Mouse (Mus musculus) midbrain, embryonic 14.5 days (tissue): ENCODE results near the gene Gm15056. TPM values are rescaled to one million over a fixed set of nuclear protein-coding genes. Genes with fewer than 3 reads are reported as not detected.

Experiments
- ATAC-seq: fragments of 200-750 bp; cut with Nextera tagmentation; 2 replicates; pipeline ENCODE4 v1.8.0; 2017; ENCODE audit warnings: moderate number of reproducible peaks, moderate library complexity; ENCODE audit not compliant: low FRiP score, low TSS enrichment
- DNase-seq: peaks from one replicate; pipeline ENCODE4 v3.0.0-alpha.2; 2015
- H3K27ac ChIP-seq: fragments of 300-500 bp; sonication (generic); replicated peaks from 2 replicates; pipeline ENCODE4 v1.5.1; 2014; ENCODE audit warnings: mild to moderate bottlenecking, low read depth, low read length, moderate library complexity
- H3K27me3 ChIP-seq: fragments of 300-500 bp; sonication (generic); 2 replicates; pipeline ENCODE4 v1.6.1; 2014; ENCODE audit warnings: low read length, control low read depth, mixed read lengths; ENCODE audit not compliant: control insufficient read depth, insufficient read depth
- H3K36me3 ChIP-seq: fragments of 300-500 bp; sonication (generic); 2 replicates; pipeline ENCODE4 v1.6.1; 2014; ENCODE audit warnings: low read length, control low read depth; ENCODE audit not compliant: control insufficient read depth, insufficient read depth
- H3K4me1 ChIP-seq: fragments of 300-500 bp; sonication (generic); 2 replicates; pipeline ENCODE4 v1.6.1; 2014; ENCODE audit warnings: mild to moderate bottlenecking, antibody characterized with exemption, low read length, control low read depth; ENCODE audit not compliant: control insufficient read depth, insufficient read depth
- H3K4me2 ChIP-seq: fragments of 300-500 bp; sonication (generic); 2 replicates; pipeline ENCODE4 v1.6.1; 2014; ENCODE audit warnings: mild to moderate bottlenecking, low read length, moderate library complexity
- H3K4me3 ChIP-seq: fragments of 300-500 bp; sonication (generic); replicated peaks from 2 replicates; pipeline ENCODE4 v1.5.1; 2014; ENCODE audit warnings: low read depth, low read length
- H3K9ac ChIP-seq: fragments of 300-500 bp; sonication (generic); replicated peaks from 2 replicates; pipeline ENCODE4 v1.6.1; 2014; ENCODE audit warnings: mild to moderate bottlenecking, low read length, moderate library complexity
- H3K9me3 ChIP-seq: fragments of 300-500 bp; sonication (generic); 2 replicates; pipeline ENCODE4 v1.6.1; 2016; ENCODE audit warnings: low read length, control low read depth, mixed read lengths; ENCODE audit not compliant: control insufficient read depth
- WGBS: fragments of 180-500 bp; shearing (Covaris S2); extraction: QIAGEN DNeasy Blood & Tissue Kit; methylation state at CpG from one replicate; pipeline ENCODE4 v1.1.7; 2014; 5-methylcytosine and 5-hydroxymethylcytosine counted together
- polyA plus RNA-seq: library from polyadenylated mRNA; unstranded; fragments of >200 nt; fragmentation: Nextera tagmentation; extraction: Ambion mirVana; gene quantifications from 2 replicates; pipeline ENCODE4 v1.2.1, GENCODE M21; 2014

Gene Gm15056
- polyA plus RNA-seq = not detected in 2 replicates

DNA sequence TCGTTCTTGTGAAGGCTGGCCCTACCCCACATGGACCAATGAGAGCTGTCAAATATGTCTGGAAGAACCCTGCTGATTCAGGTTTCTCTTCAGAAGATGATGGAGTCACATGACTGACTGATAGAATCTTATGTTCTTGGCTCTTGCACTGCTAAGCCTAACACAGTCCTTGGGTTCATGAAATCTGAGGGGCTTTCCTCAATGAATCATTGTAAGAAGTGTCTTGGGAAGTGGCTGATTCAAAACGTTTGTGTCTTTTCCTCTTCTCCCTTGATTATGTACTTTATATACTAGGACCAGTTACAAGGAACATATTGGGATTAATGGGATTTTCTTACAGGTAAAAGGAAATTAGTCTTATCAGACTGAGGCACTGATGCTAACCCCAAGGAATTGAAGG, at the start of gene Gm15056:
TSS of gene Gm15056 (minus strand) at position 101 of the 400 bp plus-strand sequence.
- no peaks in the 10 kb centered on the region for H3K27me3 ChIP-seq
- ATAC-seq (no peak), DNase-seq (no peak)
- 53% methylated on average over 2 of the region's 2 CpGs for WGBS
- no peak within 1 kb of the TSS for H3K27ac ChIP-seq
- H3K9me3 ChIP-seq = peaks cover 12% of the 10 kb centered on the region
- H3K4me2 ChIP-seq = no peak within 1 kb of the TSS
- H3K4me1 ChIP-seq = no peaks in the 10 kb centered on the region
- H3K36me3 ChIP-seq = no peaks in the 10 kb centered on the region
- no peak within 1 kb of the TSS for H3K9ac ChIP-seq
- no peak within 1 kb of the TSS for H3K4me3 ChIP-seq

DNA sequence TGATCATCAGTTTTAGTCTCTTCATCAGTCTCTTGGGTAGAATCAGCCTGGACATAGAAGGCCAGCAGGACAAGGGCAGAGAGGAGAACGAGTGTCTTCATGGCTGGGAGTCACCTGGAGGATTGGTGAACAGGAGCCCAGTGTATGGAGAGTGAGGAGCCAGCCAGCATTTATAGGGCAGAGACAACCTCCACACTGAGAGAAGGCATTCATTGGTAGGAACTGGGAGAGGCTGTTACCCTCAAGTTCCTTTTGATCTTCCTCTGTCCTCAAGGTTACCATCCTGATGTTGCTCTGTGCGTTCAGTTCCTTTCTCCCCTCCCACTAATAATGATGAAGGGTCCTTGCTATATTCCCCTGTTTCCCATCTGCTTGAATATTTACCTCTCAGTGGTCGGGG, 42.2 kb upstream of the Gm15056 start, which contains the start of gene AY761185:
TSS of gene AY761185 (minus strand) at position 101 of the 400 bp plus-strand sequence.
- Histone ChIP-seq H3K4me3 (no peak within 1 kb of the TSS), H3K4me1 (no peaks in the 10 kb centered on the region), H3K27ac (no peak within 1 kb of the TSS), H3K9me3 (peaks cover 17% of the 10 kb centered on the region), H3K27me3 (no peaks in the 10 kb centered on the region), H3K4me2 (no peak within 1 kb of the TSS), H3K36me3 (no peaks in the 10 kb centered on the region), H3K9ac (no peak within 1 kb of the TSS)
- WGBS = 75% methylated on average over 3 of the region's 3 CpGs
- no peak for ATAC-seq
- no peak for DNase-seq

GRCm38 (mm10) chr8:20921971-20922370, 19.5 kb upstream of the Gm15056 start, which contains the start of gene Gm6040:
Gene Gm6040, minus strand, starts transcription at chr8:20922071.
- Histone ChIP-seq H3K4me3 (no peak within 1 kb of the TSS), H3K27ac (no peak within 1 kb of the TSS), H3K4me1 (no peaks in the 10 kb centered on the region), H3K4me2 (no peak within 1 kb of the TSS), H3K27me3 (no peaks in the 10 kb centered on the region), H3K9ac (no peak within 1 kb of the TSS), H3K36me3 (no peaks in the 10 kb centered on the region), H3K9me3 (peaks cover 23% of the 10 kb centered on the region)
- 74% methylated on average over 3 of the region's 3 CpGs for WGBS
- no peak for DNase-seq
- no peak for ATAC-seq

DNA sequence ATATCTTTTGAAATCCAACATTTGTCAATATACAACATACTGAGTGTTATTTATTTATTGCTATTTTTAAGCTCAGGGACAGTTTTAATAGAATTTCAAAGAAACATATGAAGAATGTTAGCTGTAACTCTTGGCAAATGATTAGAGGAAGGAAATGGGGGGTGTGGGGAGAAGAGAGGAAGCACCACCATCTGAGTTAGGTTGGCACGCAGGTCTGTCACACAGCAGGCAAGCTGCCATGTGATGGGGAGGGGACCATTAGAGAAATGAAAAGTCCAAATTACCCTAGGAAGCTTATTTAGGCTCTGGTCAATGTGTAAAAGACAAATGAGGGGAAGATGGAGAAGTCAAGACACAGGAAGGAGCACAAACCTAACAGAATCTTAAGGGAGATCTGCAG, 9.9 kb upstream of the Gm15056 start:
- Histone ChIP-seq H3K4me3 (no peak overlapping the region), H3K27me3 (no peaks in the 10 kb centered on the region), H3K36me3 (no peaks in the 10 kb centered on the region), H3K9me3 (peaks cover 7% of the 10 kb centered on the region), H3K27ac (no peak overlapping the region), H3K4me2 (no peak overlapping the region), H3K9ac (no peak overlapping the region), H3K4me1 (no peaks in the 10 kb centered on the region)
- DNase-seq (no peak), ATAC-seq (no peak)
- 84% methylated on average over 1 of the region's 1 CpGs for WGBS

DNA sequence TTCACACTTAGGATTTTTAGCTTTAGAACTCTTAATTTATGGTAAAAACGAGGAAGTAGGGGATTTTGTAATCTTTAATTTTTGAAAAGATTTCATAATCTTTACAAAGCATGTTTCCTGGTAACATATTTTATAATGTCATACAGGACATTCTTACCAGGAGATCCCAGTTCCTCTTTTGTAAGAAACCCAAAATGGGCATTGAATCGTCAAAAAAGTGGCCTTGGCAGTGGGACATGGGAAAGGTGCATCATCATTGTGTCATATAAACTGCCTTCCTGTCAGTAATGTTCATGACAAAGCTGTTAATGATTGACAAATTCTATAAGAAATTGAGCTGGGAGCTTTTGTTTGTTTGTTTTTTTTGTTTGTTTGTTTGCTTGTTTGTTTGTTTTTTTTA, 5.8 kb upstream of the Gm15056 start:
- Histone ChIP-seq H3K27me3 (no peaks in the 10 kb centered on the region), H3K9me3 (no peaks in the 10 kb centered on the region; the same call in 1 of the 2 replicates), H3K36me3 (no peaks in the 10 kb centered on the region), H3K9ac (no peak overlapping the region), H3K4me2 (no peak overlapping the region), H3K4me1 (no peaks in the 10 kb centered on the region), H3K4me3 (no peak overlapping the region), H3K27ac (no peak overlapping the region)
- no peak for ATAC-seq
- 67% methylated on average over 2 of the region's 2 CpGs for WGBS
- DNase-seq = no peak

GRCm38 (mm10) chr8:20907119-20907518, 4.7 kb upstream of the Gm15056 start:
- ATAC-seq (no peak), DNase-seq (no peak)
- H3K4me3 ChIP-seq = no peak overlapping the region
- peaks cover 1% of the 10 kb centered on the region; the same call in 1 of the 2 replicates for H3K9me3 ChIP-seq
- no peaks in the 10 kb centered on the region for H3K27me3 ChIP-seq
- no peaks in the 10 kb centered on the region for H3K36me3 ChIP-seq
- no peak overlapping the region for H3K9ac ChIP-seq
- H3K4me2 ChIP-seq = no peak overlapping the region
- H3K27ac ChIP-seq = no peak overlapping the region
- WGBS = 89% methylated on average over 2 of the region's 2 CpGs
- H3K4me1 ChIP-seq = no peaks in the 10 kb centered on the region

GRCm38 (mm10) chr8:20892369-20892768, 10.1 kb downstream of the Gm15056 start, which contains the start of gene Defb33:
Gene Defb33, plus strand, starts transcription at chr8:20892669.
- no peak within 1 kb of the TSS for H3K4me2 ChIP-seq
- no peak within 1 kb of the TSS for H3K9ac ChIP-seq
- H3K27ac ChIP-seq = no peak within 1 kb of the TSS
- H3K27me3 ChIP-seq = no peaks in the 10 kb centered on the region
- H3K36me3 ChIP-seq = no peaks in the 10 kb centered on the region
- peaks cover 51% of the 10 kb centered on the region for H3K9me3 ChIP-seq
- ATAC-seq (no peak), DNase-seq (no peak)
- H3K4me1 ChIP-seq = no peaks in the 10 kb centered on the region
- WGBS = 91% methylated on average over 2 of the region's 2 CpGs
- H3K4me3 ChIP-seq = no peak within 1 kb of the TSS

DNA sequence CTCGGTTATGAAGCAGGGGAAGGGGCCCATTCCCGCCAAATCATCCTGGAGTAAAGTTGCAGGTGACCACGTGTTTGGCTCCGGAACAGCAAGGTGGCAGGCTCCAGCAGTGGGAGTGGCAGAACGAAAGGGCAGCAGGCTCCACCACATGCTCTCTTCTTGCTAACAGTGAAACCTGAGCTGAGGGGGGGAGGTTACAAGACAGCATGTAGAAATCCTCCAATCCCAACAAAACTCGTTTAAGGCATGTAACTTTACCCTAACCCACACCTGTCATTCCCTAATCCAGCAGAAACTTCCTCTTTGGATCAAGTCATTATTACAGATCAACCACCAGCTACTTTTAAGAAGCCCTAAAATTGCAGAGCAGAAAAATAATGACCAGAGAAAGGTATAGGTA, 27.8 kb downstream of the Gm15056 start:
- WGBS = 49% methylated on average over 6 of the region's 6 CpGs
- ATAC-seq (no peak), DNase-seq (no peak)
- Histone ChIP-seq H3K4me3 (no peak overlapping the region), H3K27ac (no peak overlapping the region), H3K36me3 (no peaks in the 10 kb centered on the region), H3K9ac (no peak overlapping the region), H3K27me3 (no peaks in the 10 kb centered on the region), H3K4me2 (no peak overlapping the region), H3K9me3 (peaks cover 15% of the 10 kb centered on the region), H3K4me1 (no peaks in the 10 kb centered on the region)
